Comparison of ENCODE assay signal across 20 mouse cellular contexts in genomic region chr3:39272616-39273015, GRCm38 (mm10).
DNase-seq lines count a peak whose midpoint lies in the region; ATAC-seq lines count a peak whose summit lies in the region.
"Had no signal": no experiment of that assay in that cellular context is flagged by ENCODE, and none has a peak within 500 bp of the region (broad histone marks: within the 10 kb centered on the region; RNA-seq: fewer than 3 reads in every experiment).

No protein-coding gene starts in this region.

- no peaks in the 10 kb centered on the region for H3K27me3 ChIP-seq in heart, embryonic 15.5 days
- H3K27me3 ChIP-seq in intestine, embryonic 16.5 days (replicated peaks; ENCODE audit: control insufficient read depth, insufficient read depth, low read length): no peaks in the 10 kb centered on the region
- H3K27me3 ChIP-seq in forebrain, embryonic 11.5 days (ENCODE audit: control insufficient read depth, insufficient read depth, low read length): no peaks in the 10 kb centered on the region
- no peaks in the 10 kb centered on the region for H3K27me3 ChIP-seq in hindbrain, embryonic 14.5 days (ENCODE audit: control insufficient read depth, insufficient read depth, low read length)
- H3K27me3 ChIP-seq: embryonic facial prominence, embryonic 12.5 days; forebrain, embryonic 12.5 days had no signal

- no peaks in the 10 kb centered on the region for H3K36me3 ChIP-seq in heart, embryonic 15.5 days
- H3K36me3 ChIP-seq in intestine, embryonic 16.5 days (ENCODE audit: control insufficient read depth, insufficient read depth, low read length): no peaks in the 10 kb centered on the region
- no peaks in the 10 kb centered on the region for H3K36me3 ChIP-seq in forebrain, embryonic 11.5 days (ENCODE audit: control insufficient read depth, insufficient read depth, low read length)
- H3K36me3 ChIP-seq in hindbrain, embryonic 14.5 days (replicated peaks; ENCODE audit: control insufficient read depth, insufficient read depth): no peaks in the 10 kb centered on the region
- H3K36me3 ChIP-seq: embryonic facial prominence, embryonic 10.5 days; embryonic facial prominence, embryonic 12.5 days; forebrain, embryonic 12.5 days had no signal

- no peaks in the 10 kb centered on the region for H3K9me3 ChIP-seq in heart, embryonic 15.5 days (replicated peaks)
- no peaks in the 10 kb centered on the region for H3K9me3 ChIP-seq in intestine, embryonic 16.5 days (ENCODE audit: control insufficient read depth, low read length)
- H3K9me3 ChIP-seq in forebrain, embryonic 11.5 days (ENCODE audit: control insufficient read depth, low read length): no peaks in the 10 kb centered on the region
- no peaks in the 10 kb centered on the region for H3K9me3 ChIP-seq in hindbrain, embryonic 14.5 days (ENCODE audit: control insufficient read depth, low read length)
- H3K9me3 ChIP-seq: embryonic facial prominence, embryonic 10.5 days; embryonic facial prominence, embryonic 12.5 days; forebrain, embryonic 12.5 days had no signal

- no peak overlapping the region for H3K4me2 ChIP-seq in heart, embryonic 15.5 days
- H3K4me2 ChIP-seq in intestine, embryonic 16.5 days (ENCODE audit: low read depth, low read length): no peak overlapping the region
- no peak overlapping the region for H3K4me2 ChIP-seq in forebrain, embryonic 11.5 days (ENCODE audit: low read depth, low read length, severe bottlenecking)
- H3K4me2 ChIP-seq in hindbrain, embryonic 14.5 days (replicated peaks): no peak overlapping the region
- H3K4me2 ChIP-seq: embryonic facial prominence, embryonic 12.5 days; forebrain, embryonic 12.5 days had no signal

- H3K9ac ChIP-seq in heart, embryonic 15.5 days: no peak overlapping the region
- H3K9ac ChIP-seq in intestine, embryonic 16.5 days (ENCODE audit: low read depth, low read length): no peak overlapping the region
- no peak overlapping the region for H3K9ac ChIP-seq in forebrain, embryonic 11.5 days (ENCODE audit: low read length)
- H3K9ac ChIP-seq in hindbrain, embryonic 14.5 days: no peak overlapping the region
- H3K9ac ChIP-seq: embryonic facial prominence, embryonic 12.5 days; forebrain, embryonic 12.5 days had no signal

- no peak for DNase-seq in heart, adult 11 months
- DNase-seq in forebrain, embryonic 11.5 days (ENCODE audit: low spot score): no peak
- no peak for DNase-seq in hindbrain, embryonic 14.5 days (ENCODE audit: low spot score)
- DNase-seq: adrenal gland, adult 2 months; adrenal gland, postnatal 10 days; adrenal gland, postnatal 25 days; cerebellum, adult 11 months; cerebellum, adult 18-20 months; cerebellum, adult 8-10 months; cerebellum, adult 9-11 months; cerebellum, postnatal 14 days; cerebellum, postnatal 36 days; embryo, embryonic 11 days had no signal

- 0 out of 2 replicates have a peak, but pooled peaks have one; percentile 27 for ATAC-seq in heart, embryonic 15.5 days (replicated peaks; ENCODE audit: insufficient number of reproducible peaks, insufficient read depth, low FRiP score, low read depth)
- ATAC-seq in intestine, embryonic 16.5 days: peak; percentile 87
- no peak for ATAC-seq in forebrain, embryonic 11.5 days (replicated peaks; ENCODE audit: low FRiP score)
- no peak for ATAC-seq in hindbrain, embryonic 14.5 days (ENCODE audit: low FRiP score)
- ATAC-seq: forebrain, embryonic 14.5 days; forebrain, embryonic 16.5 days had no signal

- 0 out of 2 replicates have a peak overlapping the region, but pooled peaks have one; percentile 2 for H3K27ac ChIP-seq in heart, embryonic 15.5 days
- no peak overlapping the region for H3K27ac ChIP-seq in intestine, embryonic 16.5 days (ENCODE audit: low read length)
- no peak overlapping the region for H3K27ac ChIP-seq in forebrain, embryonic 11.5 days (ENCODE audit: low read depth, low read length)
- H3K27ac ChIP-seq in hindbrain, embryonic 14.5 days: no peak overlapping the region
- H3K27ac ChIP-seq: embryonic facial prominence, embryonic 10.5 days; embryonic facial prominence, embryonic 12.5 days; forebrain, embryonic 12.5 days had no signal

- no peak overlapping the region for H3K4me3 ChIP-seq in heart, embryonic 15.5 days
- H3K4me3 ChIP-seq in intestine, embryonic 16.5 days (ENCODE audit: low read length): no peak overlapping the region
- no peak overlapping the region for H3K4me3 ChIP-seq in forebrain, embryonic 11.5 days (ENCODE audit: low read depth, low read length)
- no peak overlapping the region for H3K4me3 ChIP-seq in hindbrain, embryonic 14.5 days (replicated peaks; ENCODE audit: low read length)
- H3K4me3 ChIP-seq: embryonic facial prominence, embryonic 10.5 days; embryonic facial prominence, embryonic 12.5 days; forebrain, embryonic 12.5 days had no signal

- WGBS in heart, embryonic 15.5 days: 65% methylated on average over 1 of the region's 1 CpGs
- WGBS in intestine, embryonic 16.5 days: 91% methylated on average over 1 of the region's 1 CpGs
- 94% methylated on average over 1 of the region's 1 CpGs for WGBS in forebrain, embryonic 11.5 days
- WGBS in hindbrain, embryonic 14.5 days: 97% methylated on average over 1 of the region's 1 CpGs

- peaks cover 8% of the 10 kb centered on the region; the same call in 1 of the 2 replicates for H3K4me1 ChIP-seq in heart, embryonic 15.5 days (replicated peaks)
- no peaks in the 10 kb centered on the region for H3K4me1 ChIP-seq in intestine, embryonic 16.5 days (ENCODE audit: control insufficient read depth, insufficient read depth, low read length)
- no peaks in the 10 kb centered on the region for H3K4me1 ChIP-seq in forebrain, embryonic 11.5 days (replicated peaks; ENCODE audit: control insufficient read depth, insufficient read depth, low read length)
- H3K4me1 ChIP-seq in hindbrain, embryonic 14.5 days (replicated peaks; ENCODE audit: control insufficient read depth, insufficient read depth, low read length): no peaks in the 10 kb centered on the region
- H3K4me1 ChIP-seq: embryonic facial prominence, embryonic 10.5 days; embryonic facial prominence, embryonic 12.5 days had no signal

Comparison
In these comparisons a context has a peak if more than half of its experiments do, and no peak if none do; other contexts are left out.
1. ATAC-seq: peak in heart, embryonic 15.5 days (single experiment) and intestine, embryonic 16.5 days (single experiment); none in forebrain, embryonic 11.5 days (single experiment) and hindbrain, embryonic 14.5 days (single experiment).